In genomic region chr3:98756836-98757235, GRCm38 (mm10) we compare ENCODE assay signal across 37 mouse cellular contexts. TPM values are rescaled to one million over a fixed set of nuclear protein-coding genes. Genes with fewer than 3 reads are reported as not detected.
"Had no signal": no experiment of that assay in that cellular context is flagged by ENCODE, and none has a peak within 500 bp of the region (broad histone marks: within the 10 kb centered on the region; RNA-seq: fewer than 3 reads in every experiment).

No protein-coding gene starts in this region.

- H3K36me3 ChIP-seq: heart, embryonic 10.5 days; heart, embryonic 12.5 days; hindbrain, embryonic 10.5 days; hindbrain, embryonic 12.5 days; intestine, embryonic 15.5 days; kidney, embryonic 15.5 days; limb, embryonic 10.5 days; limb, embryonic 12.5 days had no signal

- H3K27me3 ChIP-seq: heart, embryonic 12.5 days; hindbrain, embryonic 12.5 days; intestine, embryonic 15.5 days; kidney, embryonic 15.5 days; limb, embryonic 12.5 days had no signal

- H3K4me2 ChIP-seq: heart, embryonic 12.5 days; hindbrain, embryonic 12.5 days; hindbrain, embryonic 14.5 days; intestine, embryonic 15.5 days; kidney, embryonic 15.5 days; limb, embryonic 12.5 days; liver, embryonic 11.5 days had no signal

- H3K4me3 ChIP-seq: gastrocnemius, adult 2 months; heart, embryonic 10.5 days; heart, embryonic 12.5 days; hindbrain, embryonic 10.5 days; hindbrain, embryonic 12.5 days; intestine, embryonic 15.5 days; kidney, embryonic 15.5 days; layer of hippocampus, adult 2 months; left cerebral cortex, adult 2 months; limb, embryonic 10.5 days; limb, embryonic 12.5 days had no signal

- ATAC-seq: hindbrain, embryonic 16.5 days; inflammation-experienced regulatory T-cells, adult 6 months; intestine, embryonic 15.5 days; intestine, postnatal 0 days had no signal

- H3K9ac ChIP-seq: heart, embryonic 12.5 days; hindbrain, embryonic 12.5 days; hindbrain, embryonic 14.5 days; intestine, embryonic 15.5 days; kidney, embryonic 15.5 days; limb, embryonic 12.5 days; liver, embryonic 14.5 days had no signal

- H3K27ac ChIP-seq: gastrocnemius, adult 2 months; heart, embryonic 10.5 days; hindbrain, embryonic 10.5 days; hindbrain, embryonic 12.5 days; hindbrain, embryonic 14.5 days; intestine, embryonic 15.5 days; kidney, embryonic 15.5 days; layer of hippocampus, adult 2 months; left cerebral cortex, adult 2 months; limb, embryonic 10.5 days; limb, embryonic 12.5 days; liver, embryonic 14.5 days had no signal

- H3K4me1 ChIP-seq: heart, embryonic 10.5 days; heart, embryonic 12.5 days; hindbrain, embryonic 10.5 days; hindbrain, embryonic 12.5 days; intestine, embryonic 15.5 days; kidney, embryonic 15.5 days; limb, embryonic 10.5 days; limb, embryonic 12.5 days had no signal

- H3K9me3 ChIP-seq: heart, embryonic 10.5 days; heart, embryonic 12.5 days; hindbrain, embryonic 10.5 days; hindbrain, embryonic 12.5 days; intestine, embryonic 15.5 days; kidney, embryonic 15.5 days; limb, embryonic 10.5 days; limb, embryonic 12.5 days had no signal

- DNase-seq: gastrocnemius, adult 2 months; gastrocnemius, postnatal 10 days; gastrocnemius, postnatal 25 days; heart, adult 18-20 months; heart, postnatal 10 days; heart, postnatal 4 days; kidney, postnatal 10 days; kidney, postnatal 25 days; kidney, postnatal 4 days had no signal

RNA-seq across cellular contexts. Expression of gene Hsd3b3, which starts 6.1 kb away (rescaled TPM):
- total RNA-seq: gastrocnemius, adult 2 months; gastrocnemius, postnatal 10 days; gastrocnemius, postnatal 25 days; granulocyte monocyte progenitor cell, adult 5-6 weeks; heart, adult 18-20 months; heart, adult 8-10 months; heart, postnatal 10 days; heart, postnatal 25 days; heart, postnatal 4 days; layer of hippocampus, adult 2 months; layer of hippocampus, postnatal 10 days; layer of hippocampus, postnatal 25 days; left cerebral cortex, adult 2 months; left cerebral cortex, postnatal 14 days; left cerebral cortex, postnatal 36 days had no signal
- polyA plus RNA-seq: frontal cortex, adult 2 months; heart, embryonic 12.5 days; heart, embryonic 14.5 days; hindbrain, embryonic 10.5 days; limb, embryonic 10.5 days; limb, embryonic 12.5 days; liver, embryonic 11.5 days had no signal

RNA-seq across cellular contexts. Expression of gene Hsd3b2, which starts 32.5 kb away (rescaled TPM):
- total RNA-seq: gastrocnemius, adult 2 months; gastrocnemius, postnatal 10 days; gastrocnemius, postnatal 25 days; gastrocnemius, postnatal 4 days; granulocyte monocyte progenitor cell, adult 5-6 weeks; heart, adult 18-20 months; heart, adult 8-10 months; heart, postnatal 25 days; heart, postnatal 4 days; left cerebral cortex, postnatal 14 days had no signal
- polyA plus RNA-seq: heart, embryonic 12.5 days; heart, embryonic 14.5 days; heart, embryonic 16.5 days; hindbrain, embryonic 12.5 days; hindbrain, embryonic 14.5 days; hindbrain, embryonic 16.5 days; inflammation-experienced regulatory T-cells, adult 6 months; limb, embryonic 10.5 days; limb, embryonic 12.5 days; limb, embryonic 14.5 days; liver, embryonic 11.5 days had no signal

RNA-seq across cellular contexts. Expression of gene Hsd3b6, which starts 57.4 kb away (rescaled TPM):
- total RNA-seq: gastrocnemius, adult 2 months; gastrocnemius, postnatal 10 days; gastrocnemius, postnatal 25 days; gastrocnemius, postnatal 4 days; granulocyte monocyte progenitor cell, adult 5-6 weeks; heart, adult 18-20 months; heart, postnatal 10 days; heart, postnatal 25 days; heart, postnatal 4 days; layer of hippocampus, adult 2 months; layer of hippocampus, postnatal 10 days; layer of hippocampus, postnatal 25 days; left cerebral cortex, adult 2 months; left cerebral cortex, postnatal 14 days; left cerebral cortex, postnatal 36 days had no signal
- polyA plus RNA-seq: frontal cortex, adult 2 months; inflammation-experienced regulatory T-cells, adult 6 months; intestine, postnatal 0 days had no signal
